Mouse (Mus musculus) lung, postnatal 25 days (tissue): ENCODE results near the gene Fam53b.

Source experiments
- DNase-seq: peaks from one replicate; pipeline ENCODE4 v3.0.0; 2022; ENCODE audit warnings: low spot score

The Fam53b gene

GRCm38 (mm10) chr7:132735145-132735544, 78.5 kb downstream of the Fam53b start:
- peak; percentile 89 for DNase-seq

DNA sequence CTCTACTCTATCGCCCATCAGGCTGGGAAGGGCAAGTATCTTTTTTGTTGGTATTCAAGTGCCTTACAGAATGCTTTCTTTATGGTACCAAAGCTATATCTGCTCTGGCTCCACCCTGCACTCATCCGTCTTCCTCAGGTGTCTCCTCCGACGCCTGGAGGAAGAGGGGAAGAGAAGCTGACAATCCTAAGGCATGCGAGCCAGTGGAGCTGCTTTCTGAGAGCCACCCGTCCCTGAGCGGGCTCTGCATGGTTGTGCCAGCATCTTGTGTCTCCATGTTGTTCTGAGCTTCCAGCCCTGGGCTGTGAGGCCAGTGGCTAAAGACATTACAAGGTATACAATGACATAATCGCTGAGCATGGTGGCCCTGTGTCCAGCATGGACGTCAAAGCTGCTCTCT, 79.5 kb downstream of the Fam53b start:
- DNase-seq, result no peak

- DNase-seq, result no peak
Measured at GRCm38 (mm10) chr7:132733521-132733920, 80.2 kb downstream of the Fam53b start.

- DNase-seq, result no peak
Measured at GRCm38 (mm10) chr7:132732136-132732789, 81.4 kb downstream of the Fam53b start.

- no peak for DNase-seq
Measured at GRCm38 (mm10) chr7:132731558-132731957, 82.1 kb downstream of the Fam53b start.

DNA sequence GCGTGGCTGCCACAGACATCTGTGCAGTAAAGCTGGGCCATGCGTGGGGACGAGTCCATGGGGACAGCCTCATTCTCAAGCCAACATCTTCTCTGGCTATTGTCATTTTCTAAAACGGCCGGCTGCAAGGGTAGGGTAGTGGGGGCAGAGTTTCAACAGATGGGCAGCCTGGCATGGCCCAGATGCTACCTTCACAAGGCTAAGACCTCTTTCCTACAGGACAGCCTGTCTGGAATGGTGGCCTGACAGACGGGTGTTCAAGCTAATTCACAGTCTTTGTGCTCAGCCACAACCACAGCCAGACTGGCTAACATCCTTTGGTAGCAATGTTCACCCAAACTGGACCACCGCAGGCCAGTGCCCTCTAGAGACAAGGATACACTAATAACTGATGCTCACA, 83.2 kb downstream of the Fam53b start:
- no peak for DNase-seq

GRCm38 (mm10) chr7:132729093-132729831, 84.4 kb downstream of the Fam53b start:
- DNase-seq, result peak; percentile 63

DNA sequence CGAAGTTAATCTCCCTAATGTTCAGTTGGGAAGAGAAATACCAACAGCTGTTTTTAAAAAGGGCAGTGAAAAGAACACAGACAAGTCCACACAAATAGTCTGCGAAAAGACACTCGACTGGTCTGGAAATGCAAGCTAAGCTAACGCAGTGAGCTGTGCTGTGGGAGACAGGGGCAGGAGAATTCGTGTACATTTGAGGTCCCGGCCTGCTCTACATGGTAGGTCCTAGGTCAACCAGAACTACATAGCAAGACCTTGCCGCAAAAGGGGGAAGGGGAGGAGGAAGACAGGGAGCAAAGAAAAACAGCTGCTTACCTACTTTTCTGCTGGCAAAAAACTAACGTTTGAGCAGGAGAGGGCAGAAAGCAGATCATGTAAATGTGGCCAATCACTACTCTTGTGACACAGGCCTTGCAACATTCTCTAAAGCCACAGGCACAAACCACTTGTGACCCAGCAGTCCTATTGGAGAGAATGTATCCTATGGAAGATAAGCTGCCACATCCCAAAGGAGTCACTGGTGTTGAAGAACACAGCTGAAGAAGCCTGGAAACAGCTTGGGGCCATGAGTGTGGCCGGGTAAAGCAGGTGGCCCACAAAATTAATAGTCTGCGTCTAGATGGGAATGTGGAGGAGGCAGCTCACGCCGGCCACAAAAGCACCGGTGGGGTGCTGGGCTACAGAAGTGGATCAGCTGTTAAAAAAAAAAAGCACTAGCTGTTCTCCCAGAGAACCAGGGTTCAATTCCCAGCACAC, 87.4 kb downstream of the Fam53b start:
- DNase-seq, result peak; percentile 55

DNA sequence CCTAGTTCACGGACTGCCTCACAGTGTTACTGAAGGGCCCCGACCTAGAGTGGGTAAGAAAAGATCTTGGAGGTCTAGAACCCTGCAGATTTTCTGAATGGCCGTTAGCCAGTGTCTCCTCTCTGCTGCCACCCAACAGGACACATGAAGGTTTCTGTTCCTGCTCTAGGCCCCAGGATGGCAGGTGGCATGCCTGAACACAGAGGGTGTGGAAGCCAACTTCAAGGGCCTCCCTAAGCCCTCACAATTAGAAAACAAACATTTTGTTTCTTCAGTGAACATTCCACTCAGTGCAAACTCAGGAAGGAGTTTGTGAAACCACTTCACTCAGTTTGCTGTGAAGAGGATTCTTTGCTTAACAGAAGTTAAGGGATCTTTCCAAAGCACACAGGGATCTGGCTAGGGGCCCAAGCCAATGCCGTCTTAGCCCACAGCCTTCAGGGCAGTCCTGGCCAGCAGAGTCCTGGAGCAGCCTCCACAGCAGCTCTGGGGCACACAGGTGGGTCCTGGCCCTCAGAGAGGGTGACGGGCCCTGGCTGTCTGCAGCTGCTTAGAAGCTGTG, 89.1 kb downstream of the Fam53b start:
- DNase-seq, result peak; percentile 87

DNA sequence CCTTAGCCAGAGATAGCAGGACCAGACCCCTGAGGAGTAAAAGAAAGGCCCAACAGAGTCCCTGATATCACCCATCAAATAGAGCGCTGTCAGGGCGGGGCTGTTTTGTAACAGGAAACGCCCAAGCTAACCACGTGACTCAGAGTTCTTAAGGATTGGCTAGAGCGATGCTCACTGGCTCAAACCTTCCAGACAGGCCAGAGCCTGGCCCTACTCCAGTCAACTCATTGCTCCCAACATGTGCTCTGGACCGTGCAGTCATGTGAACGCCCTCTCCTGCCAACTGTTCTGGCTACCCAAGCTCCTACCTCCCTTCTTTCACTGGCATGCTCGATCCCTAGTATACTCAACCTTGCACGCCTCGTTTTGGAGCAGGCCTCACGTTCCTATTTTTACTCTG, 89.8 kb downstream of the Fam53b start:
- peak; percentile 87 for DNase-seq

- DNase-seq, result peak; percentile 61
Measured at GRCm38 (mm10) chr7:132722401-132723370, 91.0 kb downstream of the Fam53b start.

DNA sequence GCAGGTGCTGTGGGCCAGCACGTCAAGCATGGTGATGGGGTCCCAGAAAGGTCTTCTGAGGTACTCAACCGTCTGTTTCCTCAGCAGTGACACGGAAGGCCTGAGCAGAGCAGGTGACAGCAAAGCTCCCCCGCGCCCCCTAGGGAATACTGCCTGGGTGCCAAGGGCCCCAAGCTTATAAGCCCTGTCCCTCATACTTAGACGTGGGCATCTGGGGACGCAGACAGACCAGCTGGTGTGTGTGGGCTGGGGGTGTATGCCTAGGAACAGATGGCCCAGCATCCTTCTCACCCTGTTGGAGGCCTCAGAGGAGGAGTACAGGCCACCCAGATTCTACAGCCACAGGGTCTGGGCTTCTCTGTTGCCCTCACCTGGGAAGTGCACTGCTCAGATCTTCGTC, 93.1 kb downstream of the Fam53b start:
- DNase-seq, result peak; percentile 33

DNA sequence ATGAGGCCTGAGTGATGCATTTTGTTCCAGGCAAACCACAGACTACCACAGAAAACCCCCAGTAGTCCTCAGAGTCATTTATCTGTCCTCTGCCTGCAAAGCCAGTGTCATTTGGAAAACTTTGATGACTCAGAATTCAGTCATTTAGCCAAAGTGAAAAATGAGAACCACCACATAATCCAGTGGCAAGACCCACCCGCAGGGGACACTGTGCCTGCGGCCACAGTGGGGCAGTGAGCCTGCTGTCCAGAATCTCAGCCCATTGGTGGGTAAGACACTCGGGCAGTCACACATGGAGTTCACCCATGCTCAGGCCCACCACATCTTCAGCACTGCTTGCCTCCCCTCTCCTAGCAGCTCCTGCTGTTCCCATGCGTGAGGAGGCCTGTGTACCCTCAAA, 94.1 kb downstream of the Fam53b start:
- DNase-seq, result no peak

- DNase-seq, result no peak
Measured at GRCm38 (mm10) chr7:132715259-132715658, 98.4 kb downstream of the Fam53b start.

GRCm38 (mm10) chr7:132714236-132714923, 99.3 kb downstream of the Fam53b start:
- DNase-seq, result peak; percentile 79

- peak; percentile 78 for DNase-seq
Measured at GRCm38 (mm10) chr7:132713483-132714126, 100.1 kb downstream of the Fam53b start.

GRCm38 (mm10) chr7:132712956-132713355, 100.7 kb downstream of the Fam53b start:
- DNase-seq, result no peak

GRCm38 (mm10) chr7:132712044-132712708, 101.5 kb downstream of the Fam53b start:
- DNase-seq, result peak; percentile 74

DNA sequence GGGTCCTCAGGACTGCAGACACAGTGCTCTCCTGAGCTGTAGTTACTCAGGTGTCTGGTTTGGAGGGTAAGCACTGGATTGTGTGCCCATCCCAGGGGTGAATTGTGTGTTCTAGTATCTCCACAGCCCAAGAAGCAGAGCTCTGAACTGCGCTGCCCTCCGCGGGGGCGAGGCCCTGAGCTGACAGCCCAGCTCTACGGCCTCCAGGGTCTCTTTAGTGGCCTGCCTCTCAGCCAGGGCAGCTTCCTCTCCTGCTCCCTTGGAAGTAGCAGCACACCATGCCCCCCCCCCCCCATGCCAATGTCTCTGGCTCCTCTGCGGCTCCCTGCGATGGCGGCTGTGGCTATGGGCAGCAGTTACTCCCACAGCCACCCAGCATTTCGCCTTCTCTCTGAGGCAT, 102.1 kb downstream of the Fam53b start:
- no peak for DNase-seq

- DNase-seq, result no peak
Measured at GRCm38 (mm10) chr7:132705130-132705529, 108.6 kb downstream of the Fam53b start.
